Mouse (Mus musculus) megakaryocyte, embryonic 14.5 days (primary cell): ENCODE results near the gene Osm. TPM values are rescaled to one million over a fixed set of nuclear protein-coding genes. Genes with fewer than 3 reads are reported as not detected.

Source experiments
- H3K27me3 ChIP-seq: replicated peaks from 2 replicates; pipeline ENCODE3; 2012; ENCODE audit warnings: inconsistent platforms
- H3K36me3 ChIP-seq: replicated peaks from 2 replicates; pipeline ENCODE3; 2012; ENCODE audit warnings: low read length, inconsistent platforms, mixed read lengths
- H3K4me1 ChIP-seq: 2 replicates; pipeline ENCODE4 v1.6.1; 2012; ENCODE audit warnings: inconsistent platforms
- H3K4me3 ChIP-seq: replicated peaks from 2 replicates; pipeline ENCODE3; 2012; ENCODE audit warnings: moderate library complexity, mild to moderate bottlenecking, inconsistent platforms
- H3K9me3 ChIP-seq: 2 replicates; pipeline ENCODE4 v1.6.1; 2012; ENCODE audit warnings: inconsistent platforms
- FLI1 ChIP-seq: IDR thresholded peaks from 2 replicates; pipeline ENCODE4 v1.6.1; 2012; ENCODE audit warnings: low read length, inconsistent platforms, mixed read lengths
- GATA1 ChIP-seq: IDR thresholded peaks from 3 replicates; pipeline ENCODE4 v1.6.1; 2012; ENCODE audit warnings: mixed read lengths, low read length, inconsistent platforms, borderline replicate concordance
- polyA plus RNA-seq: library from polyadenylated mRNA; stranded (reverse); fragments of >175 nt; gene quantifications from 2 replicates; pipeline ENCODE4 v1.2.3, GENCODE M21; 2012; ENCODE audit warnings: low replicate concordance; ENCODE audit not compliant: insufficient read depth

The Osm gene
- polyA plus RNA-seq, 1 experiment = 6.5 TPM

DNA sequence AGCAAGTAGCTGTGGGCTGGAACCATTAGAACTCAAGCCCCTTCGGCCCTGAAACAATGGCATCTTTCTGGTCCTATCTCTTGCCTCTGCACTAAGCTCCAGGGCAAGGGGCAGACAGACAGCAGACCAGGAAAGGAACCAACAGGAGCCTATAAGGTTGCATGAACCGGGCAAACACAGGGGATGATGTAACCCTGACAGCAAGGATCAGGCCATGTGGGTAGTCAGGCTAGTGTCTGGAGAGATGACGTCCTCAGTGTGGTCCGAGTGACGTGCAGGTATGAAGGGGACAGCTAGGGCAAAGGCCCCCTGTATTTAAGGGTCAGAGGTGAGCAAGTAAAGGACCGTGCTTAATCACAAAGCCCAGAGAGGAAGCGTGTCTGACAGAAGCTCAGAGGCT, 14.1 kb downstream of the Osm start:
- Histone ChIP-seq H3K4me1 (peaks cover 30% of the 10 kb centered on the region), H3K9me3 (peaks cover 7% of the 10 kb centered on the region), H3K4me3 (no peak overlapping the region), H3K36me3 (no peaks in the 10 kb centered on the region), H3K27me3 (peaks cover 44% of the 10 kb centered on the region)
- TF ChIP-seq FLI1 = no peak
- no peak for TF ChIP-seq GATA1

DNA sequence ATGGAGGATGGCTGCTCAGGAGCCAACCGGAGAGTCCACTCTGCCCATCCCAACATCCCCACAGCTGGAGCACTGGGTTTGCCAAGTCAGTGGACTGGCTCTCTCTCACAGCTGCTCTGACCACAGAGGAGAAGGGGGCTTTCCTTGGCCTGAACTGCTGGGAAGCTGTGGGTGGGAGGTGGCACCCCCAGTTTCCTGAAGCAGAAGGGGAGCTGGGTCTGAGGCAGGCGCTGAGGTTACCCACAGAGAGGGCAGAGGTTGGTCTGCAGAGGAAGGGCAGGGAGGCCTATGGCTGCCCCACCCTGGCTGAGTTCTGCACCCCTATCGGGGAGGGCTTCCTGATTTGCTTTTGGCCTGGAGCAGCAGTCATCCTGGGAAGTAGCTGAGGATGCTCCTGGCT, 15.2 kb downstream of the Osm start:
- H3K4me1 ChIP-seq = peaks cover 30% of the 10 kb centered on the region
- peaks cover 52% of the 10 kb centered on the region for H3K27me3 ChIP-seq
- TF ChIP-seq FLI1 (no peak), GATA1 (no peak)
- peaks cover 7% of the 10 kb centered on the region for H3K9me3 ChIP-seq
- H3K36me3 ChIP-seq = no peaks in the 10 kb centered on the region
- H3K4me3 ChIP-seq = peak overlapping the region; percentile 23

DNA sequence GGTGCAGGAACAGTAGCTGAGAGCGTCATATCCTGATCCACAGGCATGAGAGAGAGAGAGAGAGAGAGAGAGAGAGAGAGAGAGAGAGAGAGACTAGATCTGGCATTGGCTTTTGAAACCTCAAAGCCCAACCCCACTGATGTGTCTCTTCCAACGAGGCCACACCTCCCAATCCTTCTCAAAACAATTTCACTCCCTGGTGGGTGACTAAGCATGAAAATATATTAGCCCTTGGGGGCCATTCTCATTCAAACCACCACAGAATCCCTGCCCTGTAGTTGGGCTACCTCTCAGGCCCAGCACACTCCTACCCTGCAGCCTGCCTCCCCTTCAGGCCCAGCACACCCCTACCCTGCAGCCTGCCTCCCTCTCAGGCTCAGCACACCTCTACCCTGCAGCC, 16.7 kb downstream of the Osm start:
- H3K36me3 ChIP-seq = no peaks in the 10 kb centered on the region
- no peak overlapping the region for H3K4me3 ChIP-seq
- no peak for TF ChIP-seq FLI1
- H3K27me3 ChIP-seq = peaks cover 61% of the 10 kb centered on the region
- H3K4me1 ChIP-seq = peaks cover 35% of the 10 kb centered on the region
- peaks cover 7% of the 10 kb centered on the region for H3K9me3 ChIP-seq

DNA sequence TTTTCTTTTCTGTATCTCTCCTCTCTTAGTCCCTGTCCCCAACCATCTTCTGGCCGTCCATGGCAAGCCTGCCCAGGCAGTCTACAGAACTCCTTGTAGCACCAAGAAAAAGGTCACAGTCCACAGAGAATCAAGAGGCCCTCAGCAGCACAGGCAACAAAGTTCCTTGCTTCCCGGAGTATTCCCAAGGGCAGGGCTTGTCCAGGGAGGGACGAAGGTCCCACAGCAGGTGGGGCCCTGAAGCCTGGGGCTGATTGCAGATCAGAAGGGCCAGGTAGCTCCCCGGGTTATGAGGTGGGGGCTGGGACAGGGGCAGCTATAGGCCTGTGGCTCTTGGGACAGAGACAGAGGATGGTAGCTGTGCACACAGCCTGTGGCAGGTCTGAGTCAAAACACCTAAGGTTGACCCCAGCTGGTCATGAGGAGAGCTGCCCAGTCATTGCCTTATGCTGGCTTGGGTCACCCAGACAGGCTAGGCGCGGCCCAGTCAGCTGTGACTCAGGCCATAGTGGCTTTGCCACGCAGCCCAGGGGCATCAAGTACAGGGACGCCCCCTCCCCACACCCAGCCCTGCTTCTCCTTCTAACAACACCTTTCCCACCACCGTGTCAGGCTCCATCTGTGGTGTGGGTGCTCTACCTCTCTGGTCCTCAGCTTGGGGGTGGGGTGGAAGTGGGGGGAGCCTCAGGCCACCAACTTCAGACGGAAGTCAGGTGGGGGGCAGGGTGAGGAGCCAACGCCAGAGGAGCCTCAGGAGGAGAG, 20.8 kb downstream of the Osm start, which contains the start of gene Lif:
Gene Lif, plus strand, starts transcription at position 712 of the 762 bp plus-strand sequence.
- TF ChIP-seq GATA1 (no peak), FLI1 (no peak)
- peaks cover 48% of the 10 kb centered on the region for H3K4me1 ChIP-seq
- H3K9me3 ChIP-seq = peaks cover 7% of the 10 kb centered on the region
- H3K36me3 ChIP-seq = no peaks in the 10 kb centered on the region
- H3K27me3 ChIP-seq = peaks cover 67% of the 10 kb centered on the region
- H3K4me3 ChIP-seq = peak within 1 kb of the TSS; percentile 65

DNA sequence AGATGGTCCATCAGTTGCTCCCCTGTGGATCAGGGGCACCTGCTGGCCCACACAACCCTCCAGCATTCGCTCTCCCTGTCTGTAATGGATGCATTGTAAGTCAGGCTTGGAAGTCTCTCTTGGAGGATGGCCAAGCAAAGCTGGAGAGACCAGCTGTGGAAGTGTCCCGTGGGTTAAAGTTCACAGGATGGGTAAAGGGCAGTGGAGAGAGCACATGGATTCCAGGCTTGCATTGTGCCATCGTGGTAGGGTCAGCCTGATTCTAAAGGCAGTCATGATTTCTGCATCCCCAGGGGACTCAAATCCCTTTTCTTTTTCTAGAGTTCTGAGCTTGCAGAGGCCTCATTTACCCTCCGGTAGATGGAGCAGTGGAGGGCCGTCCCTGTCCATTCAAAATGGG, 21.5 kb downstream of the Osm start:
- no peak for TF ChIP-seq GATA1
- TF ChIP-seq FLI1 = no peak
- peaks cover 52% of the 10 kb centered on the region for H3K4me1 ChIP-seq
- peaks cover 73% of the 10 kb centered on the region for H3K27me3 ChIP-seq
- peak overlapping the region; percentile 65 for H3K4me3 ChIP-seq
- H3K9me3 ChIP-seq = peaks cover 6% of the 10 kb centered on the region
- H3K36me3 ChIP-seq = no peaks in the 10 kb centered on the region

DNA sequence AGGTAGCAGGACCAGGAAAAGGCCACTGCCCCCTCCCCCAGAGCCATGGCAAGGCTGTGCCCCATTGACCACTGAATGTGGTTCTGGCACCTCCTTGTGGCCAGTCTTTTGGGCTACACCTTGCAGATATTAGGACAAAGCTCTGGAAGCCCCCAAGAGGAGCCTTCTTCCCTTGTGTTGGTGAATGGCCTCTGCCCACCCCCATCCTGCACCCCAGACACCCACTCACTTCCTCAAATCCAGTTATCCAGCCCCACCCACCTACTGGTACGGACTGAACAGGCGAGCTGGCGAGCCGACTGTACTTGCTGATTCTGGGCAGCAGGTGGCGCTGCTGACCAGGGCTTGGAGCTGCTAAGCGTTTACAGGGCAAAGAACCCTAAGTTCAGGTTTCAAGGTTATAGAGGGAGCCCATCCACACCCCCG, 22.4 kb downstream of the Osm start:
- no peaks in the 10 kb centered on the region for H3K36me3 ChIP-seq
- peaks cover 76% of the 10 kb centered on the region for H3K27me3 ChIP-seq
- TF ChIP-seq GATA1 = no peak
- no peak for TF ChIP-seq FLI1
- H3K4me1 ChIP-seq = peaks cover 54% of the 10 kb centered on the region
- H3K4me3 ChIP-seq = peak overlapping the region; percentile 87
- H3K9me3 ChIP-seq = no peaks in the 10 kb centered on the region

DNA sequence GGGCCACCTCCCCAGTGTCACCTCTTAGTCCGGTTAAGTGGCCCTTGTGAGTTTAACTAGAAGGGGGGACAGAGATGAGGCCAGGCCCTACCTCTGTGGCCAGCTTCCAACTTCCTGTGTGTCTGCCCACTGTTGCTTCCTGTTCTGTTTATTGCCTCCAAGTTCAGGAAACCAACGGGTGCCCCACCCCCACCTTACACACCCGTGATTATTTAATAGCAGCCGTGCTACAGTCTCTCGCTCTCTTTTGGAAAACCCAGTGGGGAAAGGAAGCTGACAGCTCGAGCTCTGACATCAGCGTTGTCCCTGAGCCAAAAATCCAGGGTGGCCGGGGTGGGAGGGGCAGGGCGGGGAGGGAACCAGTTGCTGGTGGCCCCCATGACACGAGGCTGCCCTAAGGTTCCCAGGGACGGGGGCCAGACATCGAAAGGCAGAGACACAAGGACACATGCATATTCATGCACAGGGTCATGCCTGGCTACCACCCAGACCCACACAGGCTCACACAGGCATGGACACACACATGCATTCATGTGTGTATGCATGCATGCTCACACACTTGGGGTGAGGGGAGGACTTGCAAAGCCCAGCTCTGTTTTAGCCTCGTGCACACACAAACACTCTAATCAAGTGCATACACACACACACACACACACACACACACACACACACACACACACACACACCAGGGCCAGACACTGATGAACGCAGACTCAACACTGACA, 24.4 kb downstream of the Osm start:
- Histone ChIP-seq H3K27me3 (peaks cover 87% of the 10 kb centered on the region), H3K4me3 (peak overlapping the region; percentile 89), H3K4me1 (peaks cover 69% of the 10 kb centered on the region), H3K9me3 (no peaks in the 10 kb centered on the region), H3K36me3 (no peaks in the 10 kb centered on the region)
- TF ChIP-seq FLI1 = no peak
- TF ChIP-seq GATA1 = no peak

DNA sequence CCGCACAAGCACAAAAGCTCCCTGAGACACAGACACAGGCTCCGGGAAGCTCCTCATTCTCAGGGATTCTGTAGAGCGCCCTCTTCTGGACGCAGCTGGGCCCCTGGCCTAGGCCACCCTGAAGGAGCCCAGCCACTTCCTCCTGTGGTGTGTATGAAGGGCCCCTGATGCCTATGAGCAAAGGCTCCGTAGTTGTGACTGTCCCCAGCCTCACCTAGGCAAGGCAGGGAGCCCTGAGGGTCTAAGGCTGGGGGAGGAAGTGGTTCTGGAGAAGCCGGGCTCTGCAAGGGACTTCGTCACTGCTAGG, 24.9 kb downstream of the Osm start:
- H3K4me1 ChIP-seq = peaks cover 73% of the 10 kb centered on the region
- no peaks in the 10 kb centered on the region for H3K36me3 ChIP-seq
- TF ChIP-seq FLI1 (no peak), GATA1 (no peak)
- no peaks in the 10 kb centered on the region for H3K9me3 ChIP-seq
- no peak overlapping the region for H3K4me3 ChIP-seq
- H3K27me3 ChIP-seq = peaks cover 87% of the 10 kb centered on the region

DNA sequence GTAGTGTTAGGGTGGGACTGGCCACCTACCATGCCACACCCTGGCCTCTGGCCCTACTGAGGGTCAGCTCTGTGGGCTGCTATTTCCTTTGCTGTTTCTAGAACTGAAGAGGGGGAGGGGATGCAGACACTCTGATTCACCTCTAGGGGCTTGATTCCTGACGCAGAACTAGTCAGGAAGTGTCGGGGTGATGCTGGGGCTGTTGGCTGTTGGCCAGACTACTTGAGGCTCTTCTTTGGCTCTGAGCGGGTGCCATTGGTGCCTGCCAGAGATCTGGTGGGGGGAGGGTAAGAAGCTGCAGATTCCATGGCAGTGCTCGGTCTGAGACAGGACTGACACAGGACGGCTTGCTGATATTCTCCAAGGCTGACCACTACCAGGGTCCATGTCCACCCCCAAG, 25.7 kb downstream of the Osm start:
- Histone ChIP-seq H3K4me3 (no peak overlapping the region), H3K9me3 (no peaks in the 10 kb centered on the region), H3K4me1 (peaks cover 80% of the 10 kb centered on the region), H3K36me3 (no peaks in the 10 kb centered on the region), H3K27me3 (peaks cover 88% of the 10 kb centered on the region)
- TF ChIP-seq GATA1 (no peak), FLI1 (no peak)

DNA sequence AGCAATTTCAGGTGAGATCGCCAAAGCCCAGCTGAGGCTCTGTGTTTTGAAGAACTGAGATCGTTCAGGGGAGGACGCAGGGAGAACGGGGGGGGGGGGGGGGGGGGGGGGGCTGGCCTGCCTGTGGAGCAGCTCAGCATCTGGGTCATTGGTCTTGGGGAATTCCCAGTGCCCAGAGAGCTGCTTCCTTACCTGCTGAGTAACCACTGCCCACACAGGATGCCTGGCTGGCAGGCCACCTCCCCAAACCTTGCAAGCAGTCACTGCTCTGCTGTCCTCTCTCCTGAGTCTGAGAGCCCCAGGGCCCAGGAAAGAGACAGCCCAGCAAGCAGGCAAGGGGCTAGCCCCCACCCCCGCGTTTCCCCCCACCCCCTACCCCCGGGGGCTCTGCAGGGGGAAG, 26.6 kb downstream of the Osm start:
- H3K27me3 ChIP-seq = peaks cover 88% of the 10 kb centered on the region
- peaks cover 76% of the 10 kb centered on the region for H3K4me1 ChIP-seq
- no peaks in the 10 kb centered on the region for H3K9me3 ChIP-seq
- H3K36me3 ChIP-seq = no peaks in the 10 kb centered on the region
- TF ChIP-seq FLI1 = no peak
- TF ChIP-seq GATA1 = no peak
- no peak overlapping the region for H3K4me3 ChIP-seq
